Mouse (Mus musculus): ENCODE results near the gene Xrcc6. TPM values are rescaled to one million over a fixed set of nuclear protein-coding genes. Genes with fewer than 3 reads are reported as not detected.

Xrcc6 gene
- polyA plus RNA-seq, 1 experiment from 2014 or later: 87.0 TPM

- no peak for DNase-seq (ENCODE audit: low spot score)
- H3K27ac ChIP-seq (ENCODE audit: low read depth): no peak overlapping the region
- peaks cover 17% of the 10 kb centered on the region for H3K4me1 ChIP-seq (replicated peaks; ENCODE audit: control insufficient read depth, insufficient read depth, low read length)
- H3K4me3 ChIP-seq (ENCODE audit: low read depth, low read length): no peak overlapping the region
- H3K9me3 ChIP-seq (ENCODE audit: control insufficient read depth, low read length): no peaks in the 10 kb centered on the region
- H3K9ac ChIP-seq (ENCODE audit: low read length): no peak overlapping the region
- no peaks in the 10 kb centered on the region for H3K27me3 ChIP-seq (replicated peaks; ENCODE audit: control insufficient read depth, insufficient read depth, low read length)
- 87% methylated on average over 3 of the region's 3 CpGs for WGBS
- H3K4me2 ChIP-seq (ENCODE audit: low read length): no peak overlapping the region
- peaks cover 38% of the 10 kb centered on the region for H3K36me3 ChIP-seq (ENCODE audit: control insufficient read depth, insufficient read depth, low read length)
- ATAC-seq (replicated peaks; ENCODE audit: low FRiP score, low TSS enrichment, low read depth): no peak
Measured at GRCm38 (mm10) chr15:82019288-82019687, 31.7 kb downstream of the Xrcc6 start.

- no peaks in the 10 kb centered on the region for H3K27me3 ChIP-seq (replicated peaks; ENCODE audit: control insufficient read depth, insufficient read depth, low read length)
- H3K9me3 ChIP-seq (ENCODE audit: control insufficient read depth, low read length): 0 out of 2 replicates have a peak, but pooled peaks cover 3% of the 10 kb centered on the region
- DNase-seq (ENCODE audit: low spot score) (no peak), ATAC-seq (replicated peaks; ENCODE audit: low FRiP score, low TSS enrichment, low read depth) (no peak)
- H3K4me2 ChIP-seq (ENCODE audit: low read length): no peak overlapping the region
- H3K27ac ChIP-seq (ENCODE audit: low read depth): no peak overlapping the region
- H3K4me1 ChIP-seq (replicated peaks; ENCODE audit: control insufficient read depth, insufficient read depth, low read length): no peaks in the 10 kb centered on the region
- peaks cover 71% of the 10 kb centered on the region for H3K36me3 ChIP-seq (ENCODE audit: control insufficient read depth, insufficient read depth, low read length)
- 87% methylated on average over 13 of the region's 13 CpGs for WGBS
- H3K4me3 ChIP-seq (ENCODE audit: low read depth, low read length): no peak overlapping the region
- no peak overlapping the region for H3K9ac ChIP-seq (ENCODE audit: low read length)
Measured at GRCm38 (mm10) chr15:82022535-82023088, 35.0 kb downstream of the Xrcc6 start.

- no peak for ATAC-seq (replicated peaks; ENCODE audit: low FRiP score, low TSS enrichment, low read depth)
- Histone ChIP-seq H3K9ac (ENCODE audit: low read length) (no peak overlapping the region), H3K4me3 (ENCODE audit: low read depth, low read length) (no peak overlapping the region), H3K27me3 (replicated peaks; ENCODE audit: control insufficient read depth, insufficient read depth, low read length) (no peaks in the 10 kb centered on the region), H3K36me3 (ENCODE audit: control insufficient read depth, insufficient read depth, low read length) (peaks cover 80% of the 10 kb centered on the region), H3K27ac (ENCODE audit: low read depth) (no peak overlapping the region), H3K9me3 (ENCODE audit: control insufficient read depth, low read length) (0 out of 2 replicates have a peak, but pooled peaks cover 3% of the 10 kb centered on the region), H3K4me2 (ENCODE audit: low read length) (no peak overlapping the region), H3K4me1 (replicated peaks; ENCODE audit: control insufficient read depth, insufficient read depth, low read length) (no peaks in the 10 kb centered on the region)
- no peak for DNase-seq (ENCODE audit: low spot score)
- WGBS: 85% methylated on average over 6 of the region's 6 CpGs
Measured at GRCm38 (mm10) chr15:82023965-82024635, 36.5 kb downstream of the Xrcc6 start.

GRCm38 (mm10) chr15:82027276-82027675, 39.6 kb downstream of the Xrcc6 start:
- Histone ChIP-seq H3K9ac (ENCODE audit: low read length) (no peak overlapping the region), H3K9me3 (ENCODE audit: control insufficient read depth, low read length) (0 out of 2 replicates have a peak, but pooled peaks cover 3% of the 10 kb centered on the region), H3K4me2 (ENCODE audit: low read length) (no peak overlapping the region), H3K36me3 (ENCODE audit: control insufficient read depth, insufficient read depth, low read length) (peaks cover 93% of the 10 kb centered on the region), H3K27ac (ENCODE audit: low read depth) (no peak overlapping the region), H3K4me3 (ENCODE audit: low read depth, low read length) (no peak overlapping the region), H3K27me3 (replicated peaks; ENCODE audit: control insufficient read depth, insufficient read depth, low read length) (no peaks in the 10 kb centered on the region), H3K4me1 (replicated peaks; ENCODE audit: control insufficient read depth, insufficient read depth, low read length) (no peaks in the 10 kb centered on the region)
- ATAC-seq (replicated peaks; ENCODE audit: low FRiP score, low TSS enrichment, low read depth): no peak
- DNase-seq (ENCODE audit: low spot score): no peak
- 89% methylated on average over 7 of the region's 7 CpGs for WGBS

GRCm38 (mm10) chr15:82027726-82028125, 40.1 kb downstream of the Xrcc6 start:
- 77% methylated on average over 7 of the region's 7 CpGs for WGBS
- no peak overlapping the region for H3K9ac ChIP-seq (ENCODE audit: low read length)
- no peak overlapping the region for H3K4me3 ChIP-seq (ENCODE audit: low read depth, low read length)
- ATAC-seq (replicated peaks; ENCODE audit: low FRiP score, low TSS enrichment, low read depth): no peak
- peaks cover 91% of the 10 kb centered on the region for H3K36me3 ChIP-seq (ENCODE audit: control insufficient read depth, insufficient read depth, low read length)
- H3K4me1 ChIP-seq (replicated peaks; ENCODE audit: control insufficient read depth, insufficient read depth, low read length): no peaks in the 10 kb centered on the region
- no peak for DNase-seq (ENCODE audit: low spot score)
- H3K4me2 ChIP-seq (ENCODE audit: low read length): no peak overlapping the region
- H3K27me3 ChIP-seq (replicated peaks; ENCODE audit: control insufficient read depth, insufficient read depth, low read length): no peaks in the 10 kb centered on the region
- H3K27ac ChIP-seq (ENCODE audit: low read depth): no peak overlapping the region
- H3K9me3 ChIP-seq (ENCODE audit: control insufficient read depth, low read length): 0 out of 2 replicates have a peak, but pooled peaks cover 3% of the 10 kb centered on the region

- no peaks in the 10 kb centered on the region for H3K27me3 ChIP-seq (replicated peaks; ENCODE audit: control insufficient read depth, insufficient read depth, low read length)
- no peak for DNase-seq (ENCODE audit: low spot score)
- H3K4me3 ChIP-seq (ENCODE audit: low read depth, low read length): no peak overlapping the region
- H3K27ac ChIP-seq (ENCODE audit: low read depth): no peak overlapping the region
- H3K4me2 ChIP-seq (ENCODE audit: low read length): no peak overlapping the region
- peaks cover 76% of the 10 kb centered on the region for H3K36me3 ChIP-seq (ENCODE audit: control insufficient read depth, insufficient read depth, low read length)
- H3K9ac ChIP-seq (ENCODE audit: low read length): no peak overlapping the region
- no peak for ATAC-seq (replicated peaks; ENCODE audit: low FRiP score, low TSS enrichment, low read depth)
- H3K9me3 ChIP-seq (ENCODE audit: control insufficient read depth, low read length): no peaks in the 10 kb centered on the region
- no peaks in the 10 kb centered on the region for H3K4me1 ChIP-seq (replicated peaks; ENCODE audit: control insufficient read depth, insufficient read depth, low read length)
- 89% methylated on average over 7 of the region's 7 CpGs for WGBS
Measured at GRCm38 (mm10) chr15:82032386-82032785, 44.8 kb downstream of the Xrcc6 start.

GRCm38 (mm10) chr15:82033762-82034161, 46.1 kb downstream of the Xrcc6 start, which contains the start of gene Desi1:
Desi1 (minus strand) TSS chr15:82033862.
- no peak within 1 kb of the TSS for H3K4me2 ChIP-seq (ENCODE audit: low read length)
- peaks cover 76% of the 10 kb centered on the region for H3K36me3 ChIP-seq (ENCODE audit: control insufficient read depth, insufficient read depth, low read length)
- no peaks in the 10 kb centered on the region for H3K27me3 ChIP-seq (replicated peaks; ENCODE audit: control insufficient read depth, insufficient read depth, low read length)
- H3K4me3 ChIP-seq (ENCODE audit: low read depth, low read length): no peak within 1 kb of the TSS
- ATAC-seq (replicated peaks; ENCODE audit: low FRiP score, low TSS enrichment, low read depth): no peak
- H3K9ac ChIP-seq (ENCODE audit: low read length): no peak within 1 kb of the TSS
- H3K4me1 ChIP-seq (replicated peaks; ENCODE audit: control insufficient read depth, insufficient read depth, low read length): no peaks in the 10 kb centered on the region
- no peaks in the 10 kb centered on the region for H3K9me3 ChIP-seq (ENCODE audit: control insufficient read depth, low read length)
- H3K27ac ChIP-seq (ENCODE audit: low read depth): no peak within 1 kb of the TSS
- DNase-seq (ENCODE audit: low spot score): no peak
- 91% methylated on average over 4 of the region's 4 CpGs for WGBS

- DNase-seq (ENCODE audit: low spot score) (no peak), ATAC-seq (replicated peaks; ENCODE audit: low FRiP score, low TSS enrichment, low read depth) (no peak)
- H3K9ac ChIP-seq (ENCODE audit: low read length): no peak overlapping the region
- H3K27ac ChIP-seq (ENCODE audit: low read depth): no peak overlapping the region
- no peak overlapping the region for H3K4me3 ChIP-seq (ENCODE audit: low read depth, low read length)
- H3K27me3 ChIP-seq (replicated peaks; ENCODE audit: control insufficient read depth, insufficient read depth, low read length): no peaks in the 10 kb centered on the region
- peaks cover 79% of the 10 kb centered on the region for H3K36me3 ChIP-seq (ENCODE audit: control insufficient read depth, insufficient read depth, low read length)
- no peaks in the 10 kb centered on the region for H3K4me1 ChIP-seq (replicated peaks; ENCODE audit: control insufficient read depth, insufficient read depth, low read length)
- no peak overlapping the region for H3K4me2 ChIP-seq (ENCODE audit: low read length)
- 83% methylated on average over 12 of the region's 12 CpGs for WGBS
- H3K9me3 ChIP-seq (ENCODE audit: control insufficient read depth, low read length): no peaks in the 10 kb centered on the region
Measured at GRCm38 (mm10) chr15:82035904-82036689, 48.5 kb downstream of the Xrcc6 start.
